Comparison of ENCODE assay signal across 9 mouse cellular contexts in the genomic region with DNA sequence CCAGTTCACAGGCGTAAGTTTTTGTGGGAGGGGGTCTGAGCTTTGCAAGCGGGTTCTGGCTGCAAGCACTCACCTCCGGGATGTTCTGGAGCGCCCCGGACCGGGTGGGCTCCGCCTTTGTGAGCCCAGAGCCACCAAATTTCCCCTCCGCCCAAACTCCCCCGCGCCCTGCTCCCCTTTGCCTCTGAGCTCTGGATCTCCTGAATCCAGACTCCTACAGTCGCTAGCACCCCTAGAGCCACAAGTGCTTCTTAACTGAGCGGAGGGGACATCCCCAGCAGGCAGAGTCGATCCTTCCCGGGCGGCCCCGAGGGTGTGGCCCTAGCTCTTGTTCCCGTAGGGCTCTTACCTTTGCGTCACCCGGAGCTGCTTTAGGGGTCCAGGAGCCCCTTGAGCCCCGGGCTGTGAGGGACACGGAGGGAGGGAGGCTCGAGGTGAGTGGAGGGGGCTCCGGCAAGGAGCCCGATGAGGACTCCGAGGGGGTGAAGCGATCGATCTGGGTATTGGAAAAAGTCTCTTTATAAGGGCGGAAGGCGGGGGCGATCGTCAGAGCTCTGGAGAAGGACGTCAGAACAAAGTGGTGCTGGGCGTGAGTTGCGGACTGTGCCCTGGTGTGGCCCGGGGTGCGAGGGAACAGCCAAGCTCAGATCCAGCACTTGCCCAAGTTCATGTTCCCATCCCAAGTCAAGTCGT. TPM values are rescaled to one million over a fixed set of nuclear protein-coding genes. Genes with fewer than 3 reads are reported as not detected.
DNase-seq lines count a peak whose midpoint lies in the region; ATAC-seq and TF ChIP-seq lines count a peak whose summit lies in the region.
"Had no signal": no experiment of that assay in that cellular context is flagged by ENCODE, and none has a peak within 500 bp of the region (broad histone marks: within the 10 kb centered on the region; RNA-seq: fewer than 3 reads in every experiment).

No protein-coding gene starts in this region.

- peaks cover 6% of the 10 kb centered on the region for H3K4me1 ChIP-seq in heart, embryonic 15.5 days (replicated peaks)
- no peaks in the 10 kb centered on the region for H3K4me1 ChIP-seq in ES-Bruce4 (ENCODE audit: control insufficient read depth, insufficient read depth, low read length)
- no peaks in the 10 kb centered on the region for H3K4me1 ChIP-seq in embryonic facial prominence, embryonic 11.5 days (ENCODE audit: control insufficient read depth, insufficient read depth, low read length)
- no peaks in the 10 kb centered on the region for H3K4me1 ChIP-seq in intestine, postnatal 0 days (replicated peaks; ENCODE audit: control insufficient read depth, insufficient read depth, low read length)

- H3K4me3 ChIP-seq in heart, embryonic 15.5 days: peak overlapping the region; percentile 51
- H3K4me3 ChIP-seq in ES-Bruce4 (ENCODE audit: low read depth, low read length): peak overlapping the region; percentile 53
- peak overlapping the region; percentile 31 for H3K4me3 ChIP-seq in embryonic facial prominence, embryonic 11.5 days (ENCODE audit: low read depth, low read length)
- H3K4me3 ChIP-seq in intestine, postnatal 0 days (ENCODE audit: low read depth, low read length): peak overlapping the region; percentile 33

- H3K27me3 ChIP-seq in heart, embryonic 15.5 days: peaks cover 4% of the 10 kb centered on the region; the same call in 1 of the 2 replicates
- H3K27me3 ChIP-seq in ES-Bruce4 (ENCODE audit: control insufficient read depth, insufficient read depth, low read length, poor library complexity, severe bottlenecking): no peaks in the 10 kb centered on the region
- 0 out of 2 replicates have a peak, but pooled peaks cover 2% of the 10 kb centered on the region for H3K27me3 ChIP-seq in embryonic facial prominence, embryonic 11.5 days (ENCODE audit: control insufficient read depth, insufficient read depth, low read length)
- no peaks in the 10 kb centered on the region for H3K27me3 ChIP-seq in intestine, postnatal 0 days (replicated peaks; ENCODE audit: control insufficient read depth, insufficient read depth, low read length)

- H3K36me3 ChIP-seq in heart, embryonic 15.5 days: no peaks in the 10 kb centered on the region
- no peaks in the 10 kb centered on the region for H3K36me3 ChIP-seq in ES-Bruce4 (ENCODE audit: control insufficient read depth, insufficient read depth, low read length, poor library complexity, severe bottlenecking)
- H3K36me3 ChIP-seq in embryonic facial prominence, embryonic 11.5 days (replicated peaks; ENCODE audit: control insufficient read depth, insufficient read depth, low read depth, low read length): no peaks in the 10 kb centered on the region
- no peaks in the 10 kb centered on the region for H3K36me3 ChIP-seq in intestine, postnatal 0 days (ENCODE audit: control insufficient read depth, insufficient read depth)

- TF ChIP-seq EP300 in ES-Bruce4 (IDR thresholded peaks at IDR 0.05; ENCODE audit: insufficient read depth, low read depth, low read length): no peak

- H3K9ac ChIP-seq in heart, embryonic 15.5 days: peak overlapping the region; percentile 23; the same call in 1 of the 2 replicates
- H3K9ac ChIP-seq in ES-Bruce4 (ENCODE audit: low read depth, poor library complexity, severe bottlenecking): 0 out of 2 replicates have a peak overlapping the region, but pooled peaks have one; percentile 35
- peak overlapping the region; percentile 51 for H3K9ac ChIP-seq in embryonic facial prominence, embryonic 11.5 days (replicated peaks; ENCODE audit: low read length)
- H3K9ac ChIP-seq in intestine, postnatal 0 days (ENCODE audit: low read depth, low read length): no peak overlapping the region

- no peaks in the 10 kb centered on the region for H3K9me3 ChIP-seq in heart, embryonic 15.5 days (replicated peaks)
- H3K9me3 ChIP-seq in ES-Bruce4 (replicated peaks; ENCODE audit: control insufficient read depth, insufficient read depth, low read length, poor library complexity, severe bottlenecking): no peaks in the 10 kb centered on the region
- no peaks in the 10 kb centered on the region for H3K9me3 ChIP-seq in embryonic facial prominence, embryonic 11.5 days (replicated peaks; ENCODE audit: control insufficient read depth, low read length)
- no peaks in the 10 kb centered on the region for H3K9me3 ChIP-seq in intestine, postnatal 0 days (ENCODE audit: control insufficient read depth)

- WGBS in heart, embryonic 15.5 days: 2% methylated on average over 37 of the region's 37 CpGs
- WGBS in embryonic facial prominence, embryonic 11.5 days: 1% methylated on average over 37 of the region's 37 CpGs
- WGBS in intestine, postnatal 0 days: 1% methylated on average over 37 of the region's 37 CpGs

- DNase-seq in heart, adult 8-10 months (ENCODE audit: low spot score): no peak
- DNase-seq in embryonic facial prominence, embryonic 11.5 days (ENCODE audit: low spot score): peak; percentile 34
- peak; percentile 40 for DNase-seq in retina, embryonic 14.5 days (ENCODE audit: low spot score)
- DNase-seq in lung, adult 18-20 months: no peak
- DNase-seq in urinary bladder, postnatal 25 days (ENCODE audit: low spot score): no peak

- no peak for TF ChIP-seq CTCF in ES-Bruce4 (IDR thresholded peaks at IDR 0.05; ENCODE audit: low read depth, low read length)
- TF ChIP-seq CTCF in intestine, postnatal 0 days (IDR thresholded peaks at IDR 0.05; ENCODE audit: low read depth): no peak

- no peak for TF ChIP-seq POLR2A in ES-Bruce4 (IDR thresholded peaks at IDR 0.05; ENCODE audit: insufficient read depth, low read length)

- peak overlapping the region; percentile 91 for H3K4me2 ChIP-seq in heart, embryonic 15.5 days
- peak overlapping the region; percentile 91 for H3K4me2 ChIP-seq in embryonic facial prominence, embryonic 11.5 days (ENCODE audit: low read depth, low read length)
- H3K4me2 ChIP-seq in intestine, postnatal 0 days (replicated peaks; ENCODE audit: low read depth): peak overlapping the region; percentile 68

- 0 out of 2 replicates have a peak, but pooled peaks have one; percentile 35 for ATAC-seq in heart, embryonic 15.5 days (replicated peaks; ENCODE audit: insufficient number of reproducible peaks, insufficient read depth, low FRiP score, low read depth)
- ATAC-seq in embryonic facial prominence, embryonic 11.5 days (replicated peaks; ENCODE audit: insufficient number of reproducible peaks, low FRiP score, low TSS enrichment, low read depth): peak; percentile 81
- ATAC-seq in intestine, postnatal 0 days: 0 out of 2 replicates have a peak, but pooled peaks have one; percentile 19
- ATAC-seq: Patski had no signal

- no peak overlapping the region for H3K27ac ChIP-seq in heart, embryonic 15.5 days
- H3K27ac ChIP-seq in ES-Bruce4 (ENCODE audit: insufficient read depth, low read length): no peak overlapping the region
- H3K27ac ChIP-seq in embryonic facial prominence, embryonic 11.5 days (replicated peaks; ENCODE audit: low read depth, low read length): no peak overlapping the region
- H3K27ac ChIP-seq in intestine, postnatal 0 days (ENCODE audit: low read depth, low read length): no peak overlapping the region

RNA-seq across cellular contexts. Expression of gene Slc5a7, which starts 0.5 kb away (rescaled TPM):
- polyA plus RNA-seq in heart, embryonic 15.5 days (2015; fragmentation: Nextera tagmentation; extraction: Ambion mirVana): 0.93 and 1.1 TPM in 2 replicates
- under 1 TPM in 3 of 4 experiments, not detected in 1; 0.09 to 0.44 (median 0.11) TPM for total RNA-seq in heart, adult 8-10 months (2022)
- polyA plus RNA-seq in ES-Bruce4 (2011; ENCODE audit: insufficient read depth, insufficient read length, low read depth, missing spikeins): 0.64 and 1.9 TPM in 2 replicates
- 0.69 and 1.6 TPM in 2 replicates for polyA plus RNA-seq in embryonic facial prominence, embryonic 11.5 days (2014; fragmentation: Nextera tagmentation; extraction: Ambion mirVana)
- polyA plus RNA-seq in intestine, postnatal 0 days (2015; fragmentation: Nextera tagmentation; extraction: Ambion mirVana): 2.8 and 3.2 TPM in 2 replicates
- polyA plus RNA-seq: Patski had no signal

Comparison
In these comparisons a context has a peak if more than half of its experiments do, and no peak if none do; other contexts are left out.
1. ATAC-seq: peak in every context shown above with its lines; median percentile 81 in embryonic facial prominence, embryonic 11.5 days; 35 in heart, embryonic 15.5 days; 19 in intestine, postnatal 0 days.
2. DNase-seq: peak in embryonic facial prominence, embryonic 11.5 days (single experiment) and retina, embryonic 14.5 days (single experiment); none in heart, adult 8-10 months (single experiment), lung, adult 18-20 months (0 of 2) and urinary bladder, postnatal 25 days (single experiment).
3. Peak in every context shown above with its lines, with median percentiles within 50 percentile points of each other: H3K4me2 ChIP-seq and H3K4me3 ChIP-seq.